Mouse (Mus musculus) E14TG2a.4 (cell line): Measurements from ENCODE around the gene Gps2.

Experiments used
- H3K27me3 ChIP-seq: 2 replicates; pipeline ENCODE4 v1.6.1; 2014; ENCODE audit warnings: low read length, control low read depth; ENCODE audit not compliant: insufficient read depth
- H3K36me3 ChIP-seq: 2 replicates; pipeline ENCODE4 v1.6.1; 2014; ENCODE audit warnings: low read length, control low read depth; ENCODE audit not compliant: insufficient read depth
- H3K4me1 ChIP-seq: replicated peaks from 2 replicates; pipeline ENCODE4 v1.6.1; 2014; ENCODE audit warnings: low read depth, low read length, control low read depth
- H3K4me3 ChIP-seq: replicated peaks from 2 replicates; pipeline ENCODE4 v1.5.1; 2014; ENCODE audit warnings: mild to moderate bottlenecking, low read length
- H3K9me3 ChIP-seq: 2 replicates; pipeline ENCODE4 v1.6.1; 2014; ENCODE audit warnings: low read length, control low read depth
- CTCF ChIP-seq: conservative IDR thresholded peaks from 2 replicates; pipeline ENCODE4 v1.5.1; 2014; ENCODE audit warnings: low read length
- NANOG ChIP-seq: IDR thresholded peaks from 2 replicates; pipeline ENCODE4 v1.6.1; 2014; ENCODE audit warnings: borderline replicate concordance, low read length, mixed read lengths
- POU5F1 ChIP-seq: IDR thresholded peaks from 2 replicates; pipeline ENCODE4 v1.6.1; 2014; ENCODE audit warnings: low read length, borderline replicate concordance

The Gps2 gene

GRCm38 (mm10) chr11:69940962-69941361 is 27.3 kb downstream of the Gps2 start:
- peaks cover 83% of the 10 kb centered on the region for H3K4me1 ChIP-seq
- no peak for TF ChIP-seq CTCF
- no peak for TF ChIP-seq NANOG
- TF ChIP-seq POU5F1 = no peak
- peaks cover 68% of the 10 kb centered on the region for H3K27me3 ChIP-seq
- H3K36me3 ChIP-seq = peaks cover 18% of the 10 kb centered on the region
- no peaks in the 10 kb centered on the region for H3K9me3 ChIP-seq
- no peak overlapping the region for H3K4me3 ChIP-seq

GRCm38 (mm10) chr11:69945216-69945615 is 31.5 kb downstream of the Gps2 start:
- Histone ChIP-seq H3K27me3 (peaks cover 55% of the 10 kb centered on the region), H3K4me1 (peaks cover 71% of the 10 kb centered on the region)
- TF ChIP-seq CTCF = no peak
- no peak for TF ChIP-seq POU5F1
- TF ChIP-seq NANOG = no peak

GRCm38 (mm10) chr11:69945997-69946891 is 32.6 kb downstream of the Gps2 start:
- Histone ChIP-seq H3K9me3 (no peaks in the 10 kb centered on the region), H3K36me3 (peaks cover 11% of the 10 kb centered on the region)
- TF ChIP-seq CTCF = no peak
- TF ChIP-seq NANOG = no peak
- no peak for TF ChIP-seq POU5F1

More at GRCm38 (mm10) chr11:69945216-69945615, 31.5 kb downstream of the Gps2 start:
- Histone ChIP-seq H3K9me3 (no peaks in the 10 kb centered on the region), H3K36me3 (peaks cover 18% of the 10 kb centered on the region), H3K4me3 (no peak overlapping the region)

GRCm38 (mm10) chr11:69947337-69948065 is 33.8 kb downstream of the Gps2 start:
- H3K4me3 ChIP-seq = peak overlapping the region; percentile 82
- peaks cover 60% of the 10 kb centered on the region for H3K4me1 ChIP-seq
- TF ChIP-seq NANOG (no peak), CTCF (no peak), POU5F1 (no peak)

More at GRCm38 (mm10) chr11:69945997-69946891, 32.6 kb downstream of the Gps2 start:
- Histone ChIP-seq H3K4me3 (0 out of 2 replicates have a peak overlapping the region, but pooled peaks have one; percentile 20), H3K27me3 (peaks cover 48% of the 10 kb centered on the region), H3K4me1 (peaks cover 62% of the 10 kb centered on the region)

GRCm38 (mm10) chr11:69948066-69948762 is 34.5 kb downstream of the Gps2 start, which contains the start of gene Slc2a4:
Slc2a4 (minus strand) TSS chr11:69948188.
- Histone ChIP-seq H3K4me3 (peak within 1 kb of the TSS; percentile 82), H3K27me3 (peaks cover 47% of the 10 kb centered on the region), H3K4me1 (peaks cover 53% of the 10 kb centered on the region), H3K36me3 (peaks cover 11% of the 10 kb centered on the region), H3K9me3 (no peaks in the 10 kb centered on the region)
- TF ChIP-seq POU5F1 (no peak), NANOG (no peak), CTCF (no peak)

More at GRCm38 (mm10) chr11:69947337-69948065, 33.8 kb downstream of the Gps2 start:
- Histone ChIP-seq H3K36me3 (peaks cover 11% of the 10 kb centered on the region), H3K9me3 (no peaks in the 10 kb centered on the region), H3K27me3 (peaks cover 52% of the 10 kb centered on the region)

GRCm38 (mm10) chr11:69948763-69949150 is 35.1 kb downstream of the Gps2 start:
- H3K9me3 ChIP-seq = no peaks in the 10 kb centered on the region
- H3K4me1 ChIP-seq = peaks cover 49% of the 10 kb centered on the region
- peaks cover 47% of the 10 kb centered on the region for H3K27me3 ChIP-seq
- peak overlapping the region; percentile 82 for H3K4me3 ChIP-seq
- TF ChIP-seq CTCF = peak; percentile 91
- TF ChIP-seq NANOG = no peak
- TF ChIP-seq POU5F1 = no peak
- H3K36me3 ChIP-seq = peaks cover 11% of the 10 kb centered on the region

- peaks cover 27% of the 10 kb centered on the region for H3K4me1 ChIP-seq
- no peaks in the 10 kb centered on the region for H3K9me3 ChIP-seq
- no peaks in the 10 kb centered on the region for H3K36me3 ChIP-seq
- no peak overlapping the region for H3K4me3 ChIP-seq
- H3K27me3 ChIP-seq = peaks cover 32% of the 10 kb centered on the region
- TF ChIP-seq NANOG (no peak), CTCF (peak; percentile 38), POU5F1 (no peak)
These were observed 37.2 kb downstream of the Gps2 start for GRCm38 (mm10) chr11:69950807-69951459.

- Histone ChIP-seq H3K27me3 (peaks cover 21% of the 10 kb centered on the region), H3K36me3 (no peaks in the 10 kb centered on the region), H3K9me3 (no peaks in the 10 kb centered on the region), H3K4me1 (peaks cover 14% of the 10 kb centered on the region), H3K4me3 (no peak overlapping the region)
- peak; percentile 10; the same call in 1 of the 2 replicates for TF ChIP-seq CTCF
- no peak for TF ChIP-seq POU5F1
These were observed 38.6 kb downstream of the Gps2 start for GRCm38 (mm10) chr11:69952274-69952673.
